In genomic region chrX:143080458-143081336, GRCm38 (mm10) we compare ENCODE assay signal across 8 mouse cellular contexts. TPM values are rescaled to one million over a fixed set of nuclear protein-coding genes. Genes with fewer than 3 reads are reported as not detected.
DNase-seq lines count a peak whose midpoint lies in the region; ATAC-seq and TF ChIP-seq lines count a peak whose summit lies in the region.

No protein-coding gene starts in this region.

- H3K27ac ChIP-seq in embryonic facial prominence, embryonic 11.5 days (replicated peaks; ENCODE audit: low read depth, low read length) = no peak overlapping the region
- H3K27ac ChIP-seq in heart, postnatal 0 days (ENCODE audit: low read depth) = peak overlapping the region; percentile 25; the same call in 1 of the 2 replicates

- TF ChIP-seq CTCF in heart, postnatal 0 days (IDR thresholded peaks at IDR 0.05; ENCODE audit: low read depth) = no peak

- no peaks in the 10 kb centered on the region for H3K4me1 ChIP-seq in embryonic facial prominence, embryonic 11.5 days (ENCODE audit: control insufficient read depth, insufficient read depth, low read length)
- no peaks in the 10 kb centered on the region; the same call in 1 of the 2 replicates for H3K4me1 ChIP-seq in heart, postnatal 0 days (ENCODE audit: control insufficient read depth, insufficient read depth)

- H3K36me3 ChIP-seq in embryonic facial prominence, embryonic 11.5 days (replicated peaks; ENCODE audit: control insufficient read depth, insufficient read depth, low read depth, low read length) = no peaks in the 10 kb centered on the region
- H3K36me3 ChIP-seq in heart, postnatal 0 days (replicated peaks; ENCODE audit: control insufficient read depth, insufficient read depth, low read length) = no peaks in the 10 kb centered on the region

- ATAC-seq in embryonic facial prominence, embryonic 11.5 days (replicated peaks; ENCODE audit: insufficient number of reproducible peaks, low FRiP score, low TSS enrichment, low read depth) = peak; percentile 84
- ATAC-seq in heart, postnatal 0 days (ENCODE audit: insufficient read depth, low read depth) = peak; percentile 76

- H3K4me3 ChIP-seq in embryonic facial prominence, embryonic 11.5 days (ENCODE audit: low read depth, low read length) = peak overlapping the region; percentile 22
- peak overlapping the region; percentile 31 for H3K4me3 ChIP-seq in heart, postnatal 0 days (ENCODE audit: low read depth, low read length)

- DNase-seq in layer of hippocampus, postnatal 10 days (ENCODE audit: low spot score in 2 of 2) = peak; percentile 16 to 30
- DNase-seq in layer of hippocampus, postnatal 25 days (ENCODE audit: extremely low spot score in 1 of 2, low spot score in 1 of 2) = no peak
- DNase-seq in embryonic facial prominence, embryonic 11.5 days (ENCODE audit: low spot score) = peak; percentile 64
- DNase-seq in heart, postnatal 0 days (ENCODE audit: low spot score) = peak; percentile 24
- peak; percentile 45 for DNase-seq in mesoderm, embryonic 11.5 days (ENCODE audit: low read depth, low spot score)
- no peak for DNase-seq in testis, postnatal 10 days (ENCODE audit: low spot score)
- no peak for DNase-seq in frontal cortex, postnatal 36 days (ENCODE audit: low spot score in 2 of 2)
- no peak for DNase-seq in cerebellum, postnatal 14 days

- peak overlapping the region; percentile 48 for H3K4me2 ChIP-seq in embryonic facial prominence, embryonic 11.5 days (ENCODE audit: low read depth, low read length)
- H3K4me2 ChIP-seq in heart, postnatal 0 days (ENCODE audit: low read depth, low read length) = peak overlapping the region; percentile 60

- no peak for TF ChIP-seq EP300 in heart, postnatal 0 days (IDR thresholded peaks at IDR 0.05; ENCODE audit: low read depth)

- peak overlapping the region; percentile 28 for H3K9ac ChIP-seq in embryonic facial prominence, embryonic 11.5 days (replicated peaks; ENCODE audit: low read length)
- no peak overlapping the region for H3K9ac ChIP-seq in heart, postnatal 0 days (replicated peaks; ENCODE audit: low read depth, low read length)

- no peaks in the 10 kb centered on the region; the same call in 1 of the 2 replicates for H3K27me3 ChIP-seq in embryonic facial prominence, embryonic 11.5 days (ENCODE audit: control insufficient read depth, insufficient read depth, low read length)
- H3K27me3 ChIP-seq in heart, postnatal 0 days (ENCODE audit: control insufficient read depth, insufficient read depth, low read length) = no peaks in the 10 kb centered on the region

- WGBS in embryonic facial prominence, embryonic 11.5 days = 20% methylated on average over 23 of the region's 23 CpGs
- WGBS in heart, postnatal 0 days = 18% methylated on average over 23 of the region's 23 CpGs

- H3K9me3 ChIP-seq in embryonic facial prominence, embryonic 11.5 days (replicated peaks; ENCODE audit: control insufficient read depth, low read length) = no peaks in the 10 kb centered on the region
- H3K9me3 ChIP-seq in heart, postnatal 0 days (replicated peaks; ENCODE audit: control insufficient read depth, low read length) = no peaks in the 10 kb centered on the region

RNA-seq across cellular contexts. Expression of gene Rtl9, which starts 18.7 kb away (rescaled TPM):
- 1 to 10 TPM; 2.9 TPM for total RNA-seq in layer of hippocampus, postnatal 10 days (2021)
- 1 to 10 TPM in 1 of 2 experiments, under 1 TPM in 1; 0.89 to 1.1 TPM for total RNA-seq in layer of hippocampus, postnatal 25 days (2021)
- polyA plus RNA-seq in embryonic facial prominence, embryonic 11.5 days (2014; fragmentation: Nextera tagmentation; extraction: Ambion mirVana) = 0.32 and 0.34 TPM in 2 replicates
- total RNA-seq in heart, postnatal 0 days (2014; rRNA removed; ENCODE audit: low replicate concordance) = 1.6 and 2.6 TPM in 2 replicates
- polyA plus RNA-seq in heart, postnatal 0 days (2015; fragmentation: Nextera tagmentation; extraction: Ambion mirVana) = 0.15 TPM in 2 replicates

Comparison
In these comparisons a context has a peak if more than half of its experiments do, and no peak if none do; other contexts are left out.
1. DNase-seq: peak in layer of hippocampus, postnatal 10 days (2 of 2), embryonic facial prominence, embryonic 11.5 days (single experiment), heart, postnatal 0 days (single experiment) and mesoderm, embryonic 11.5 days (single experiment); none in layer of hippocampus, postnatal 25 days (0 of 2), testis, postnatal 10 days (single experiment), frontal cortex, postnatal 36 days (0 of 2) and cerebellum, postnatal 14 days (0 of 2).